Mouse (Mus musculus) forebrain, embryonic 15.5 days (tissue): Measurements from ENCODE around the gene Tbx21. TPM values are rescaled to one million over a fixed set of nuclear protein-coding genes. Genes with fewer than 3 reads are reported as not detected.

ENCODE experiments used
- ATAC-seq: fragments of 200-750 bp; cut with Nextera tagmentation; replicated peaks from 2 replicates; pipeline ENCODE4 v1.8.0; 2017; ENCODE audit warnings: mild to moderate bottlenecking, moderate TSS enrichment, moderate library complexity
- H3K27ac ChIP-seq: fragments of 300-500 bp; sonication (generic); replicated peaks from 2 replicates; pipeline ENCODE4 v1.5.1; 2015; ENCODE audit warnings: mild to moderate bottlenecking, inconsistent platforms
- H3K27me3 ChIP-seq: fragments of 300-500 bp; sonication (generic); 2 replicates; pipeline ENCODE4 v1.6.1; 2015; ENCODE audit warnings: inconsistent platforms
- H3K36me3 ChIP-seq: fragments of 300-500 bp; sonication (generic); 2 replicates; pipeline ENCODE4 v1.6.1; 2015; ENCODE audit warnings: mild to moderate bottlenecking, inconsistent platforms
- H3K4me1 ChIP-seq: fragments of 300-500 bp; sonication (generic); 2 replicates; pipeline ENCODE4 v1.6.1; 2015; ENCODE audit warnings: inconsistent platforms
- H3K4me2 ChIP-seq: fragments of 300-500 bp; sonication (generic); replicated peaks from 2 replicates; pipeline ENCODE4 v1.6.1; 2015; ENCODE audit warnings: mild to moderate bottlenecking, inconsistent platforms
- H3K4me3 ChIP-seq: fragments of 300-500 bp; sonication (generic); 2 replicates; pipeline ENCODE4 v1.5.1; 2015; ENCODE audit warnings: mild to moderate bottlenecking, inconsistent platforms
- H3K9ac ChIP-seq: fragments of 300-500 bp; sonication (generic); replicated peaks from 2 replicates; pipeline ENCODE4 v1.6.1; 2015; ENCODE audit warnings: mild to moderate bottlenecking, inconsistent platforms
- H3K9me3 ChIP-seq: fragments of 300-500 bp; sonication (generic); 2 replicates; pipeline ENCODE4 v1.6.1; 2016; ENCODE audit warnings: inconsistent platforms
- WGBS: fragments of 180-500 bp; shearing (Covaris S2); methylation state at CpG from one replicate; pipeline ENCODE4 v1.1.7; 2015; ENCODE audit warnings: mixed read lengths; 5-methylcytosine and 5-hydroxymethylcytosine counted together
- polyA plus RNA-seq: library from polyadenylated mRNA; unstranded; fragments of >200 nt; fragmentation: Nextera tagmentation; extraction: Ambion mirVana; gene quantifications from 2 replicates; pipeline ENCODE4 v1.2.1, GENCODE M21; 2015

Gene Tbx21
- 0.22 and 0.42 TPM in 2 replicates for polyA plus RNA-seq

GRCm38 (mm10) chr11:97114671-97115601, at the start of gene Tbx21:
TSS of gene Tbx21 (minus strand) at chr11:97115331.
- peak within 1 kb of the TSS; percentile 35 for H3K4me3 ChIP-seq
- no peak within 1 kb of the TSS for H3K27ac ChIP-seq
- no peaks in the 10 kb centered on the region for H3K9me3 ChIP-seq
- ATAC-seq = no peak
- H3K4me2 ChIP-seq = peak within 1 kb of the TSS; percentile 52
- WGBS = under 1% methylated on average over 87 of the region's 87 CpGs
- H3K4me1 ChIP-seq = peaks cover 16% of the 10 kb centered on the region
- peaks cover 70% of the 10 kb centered on the region for H3K27me3 ChIP-seq
- H3K9ac ChIP-seq = no peak within 1 kb of the TSS
- no peaks in the 10 kb centered on the region for H3K36me3 ChIP-seq

- Histone ChIP-seq H3K4me2 (no peak overlapping the region), H3K27me3 (no peaks in the 10 kb centered on the region), H3K4me3 (no peak overlapping the region), H3K9ac (no peak overlapping the region), H3K27ac (no peak overlapping the region), H3K36me3 (peaks cover 87% of the 10 kb centered on the region), H3K4me1 (no peaks in the 10 kb centered on the region), H3K9me3 (no peaks in the 10 kb centered on the region)
- ATAC-seq = no peak
- WGBS = 61% methylated on average over 6 of the region's 6 CpGs
Observed at GRCm38 (mm10) chr11:97160341-97160740, 45.2 kb upstream of the Tbx21 start.

- no peaks in the 10 kb centered on the region for H3K9me3 ChIP-seq
- peaks cover 62% of the 10 kb centered on the region for H3K36me3 ChIP-seq
- no peak for ATAC-seq
- H3K4me1 ChIP-seq = peaks cover 9% of the 10 kb centered on the region
- no peaks in the 10 kb centered on the region for H3K27me3 ChIP-seq
- 64% methylated on average over 7 of the region's 7 CpGs for WGBS
- no peak overlapping the region for H3K4me3 ChIP-seq
- no peak overlapping the region for H3K27ac ChIP-seq
- H3K9ac ChIP-seq = no peak overlapping the region
- H3K4me2 ChIP-seq = no peak overlapping the region
Observed at GRCm38 (mm10) chr11:97156999-97157398, 41.9 kb upstream of the Tbx21 start.

- WGBS = 16% methylated on average over 10 of the region's 10 CpGs
Observed at GRCm38 (mm10) chr11:97152662-97153287, 37.6 kb upstream of the Tbx21 start.

GRCm38 (mm10) chr11:97152023-97152426, 36.9 kb upstream of the Tbx21 start:
- no peaks in the 10 kb centered on the region for H3K9me3 ChIP-seq

More at GRCm38 (mm10) chr11:97152662-97153287, 37.6 kb upstream of the Tbx21 start:
- Histone ChIP-seq H3K36me3 (peaks cover 21% of the 10 kb centered on the region), H3K27me3 (no peaks in the 10 kb centered on the region), H3K9ac (0 out of 2 replicates have a peak overlapping the region, but pooled peaks have one; percentile 85), H3K4me1 (peaks cover 33% of the 10 kb centered on the region), H3K27ac (no peak overlapping the region), H3K4me2 (peak overlapping the region; percentile 82; the same call in 1 of the 2 replicates), H3K9me3 (no peaks in the 10 kb centered on the region), H3K4me3 (peak overlapping the region; percentile 93; the same call in 1 of the 2 replicates)
- no peak for ATAC-seq

GRCm38 (mm10) chr11:97151343-97151801, 36.2 kb upstream of the Tbx21 start, which contains the start of gene Tbkbp1:
TSS of gene Tbkbp1 (minus strand) at chr11:97151495.
- peak within 1 kb of the TSS; percentile 82 for H3K4me2 ChIP-seq
- peak; percentile 47 for ATAC-seq
- H3K27ac ChIP-seq = peak within 1 kb of the TSS; percentile 90
- H3K36me3 ChIP-seq = peaks cover 15% of the 10 kb centered on the region
- H3K9me3 ChIP-seq = no peaks in the 10 kb centered on the region
- peak within 1 kb of the TSS; percentile 93 for H3K4me3 ChIP-seq
- WGBS = 1% methylated on average over 33 of the region's 64 CpGs
- H3K27me3 ChIP-seq = no peaks in the 10 kb centered on the region
- H3K4me1 ChIP-seq = peaks cover 37% of the 10 kb centered on the region
- H3K9ac ChIP-seq = peak within 1 kb of the TSS; percentile 85

More at GRCm38 (mm10) chr11:97152023-97152426, 36.9 kb upstream of the Tbx21 start:
- ATAC-seq = no peak
- Histone ChIP-seq H3K4me1 (peaks cover 33% of the 10 kb centered on the region), H3K27me3 (no peaks in the 10 kb centered on the region), H3K27ac (no peak overlapping the region), H3K9ac (peak overlapping the region; percentile 85), H3K4me3 (peak overlapping the region; percentile 93), H3K4me2 (peak overlapping the region; percentile 82), H3K36me3 (peaks cover 18% of the 10 kb centered on the region)
- WGBS = 1% methylated on average over 11 of the region's 11 CpGs

GRCm38 (mm10) chr11:97150411-97151330, 35.5 kb upstream of the Tbx21 start:
- WGBS = under 1% methylated on average over 93 of the region's 102 CpGs
- Histone ChIP-seq H3K9ac (peak overlapping the region; percentile 85), H3K9me3 (no peaks in the 10 kb centered on the region), H3K27ac (peak overlapping the region; percentile 90), H3K4me3 (peak overlapping the region; percentile 93), H3K4me2 (peak overlapping the region; percentile 82), H3K27me3 (no peaks in the 10 kb centered on the region), H3K4me1 (peaks cover 39% of the 10 kb centered on the region), H3K36me3 (peaks cover 20% of the 10 kb centered on the region)
- ATAC-seq = peak; percentile 71

GRCm38 (mm10) chr11:97149995-97150410, 34.9 kb upstream of the Tbx21 start:
- Histone ChIP-seq H3K4me1 (peaks cover 39% of the 10 kb centered on the region), H3K4me3 (peak overlapping the region; percentile 93), H3K4me2 (peak overlapping the region; percentile 82), H3K9ac (peak overlapping the region; percentile 85), H3K36me3 (peaks cover 17% of the 10 kb centered on the region), H3K27me3 (no peaks in the 10 kb centered on the region), H3K27ac (peak overlapping the region; percentile 90), H3K9me3 (no peaks in the 10 kb centered on the region)
- peak; percentile 53; the same call in 1 of the 2 replicates for ATAC-seq
- WGBS = 3% methylated on average over 14 of the region's 14 CpGs

- H3K4me3 ChIP-seq = peak overlapping the region; percentile 0; the same call in 1 of the 2 replicates
- H3K27ac ChIP-seq = no peak overlapping the region
- no peaks in the 10 kb centered on the region for H3K9me3 ChIP-seq
- H3K4me1 ChIP-seq = peaks cover 39% of the 10 kb centered on the region
- peaks cover 22% of the 10 kb centered on the region for H3K36me3 ChIP-seq
- no peak overlapping the region for H3K4me2 ChIP-seq
- ATAC-seq = no peak
- H3K9ac ChIP-seq = no peak overlapping the region
- 33% methylated on average over 9 of the region's 9 CpGs for WGBS
- H3K27me3 ChIP-seq = no peaks in the 10 kb centered on the region
Observed at GRCm38 (mm10) chr11:97149026-97149425, 33.9 kb upstream of the Tbx21 start.

- peaks cover 22% of the 10 kb centered on the region for H3K36me3 ChIP-seq
- H3K4me1 ChIP-seq = peaks cover 39% of the 10 kb centered on the region
- H3K27ac ChIP-seq = no peak overlapping the region
- no peaks in the 10 kb centered on the region for H3K27me3 ChIP-seq
- ATAC-seq = no peak
- H3K9ac ChIP-seq = no peak overlapping the region
- H3K4me3 ChIP-seq = no peak overlapping the region
- H3K9me3 ChIP-seq = no peaks in the 10 kb centered on the region
- 33% methylated on average over 12 of the region's 12 CpGs for WGBS
- H3K4me2 ChIP-seq = no peak overlapping the region
Observed at GRCm38 (mm10) chr11:97148591-97148990, 33.5 kb upstream of the Tbx21 start.

GRCm38 (mm10) chr11:97147333-97147732, 32.2 kb upstream of the Tbx21 start:
- H3K4me2 ChIP-seq = no peak overlapping the region
- H3K4me3 ChIP-seq = no peak overlapping the region
- no peaks in the 10 kb centered on the region for H3K27me3 ChIP-seq
- peaks cover 26% of the 10 kb centered on the region for H3K36me3 ChIP-seq
- peaks cover 33% of the 10 kb centered on the region for H3K4me1 ChIP-seq
- H3K27ac ChIP-seq = no peak overlapping the region
- WGBS = 87% methylated on average over 8 of the region's 8 CpGs
- no peak overlapping the region for H3K9ac ChIP-seq
- no peak for ATAC-seq
- no peaks in the 10 kb centered on the region for H3K9me3 ChIP-seq
